Mouse (Mus musculus) ovary, postnatal 14 days (tissue): ENCODE data around the gene Urm1.
A peak's percentile ranks its signal among the peaks of the same experiment; 100 is the strongest.
"Not testable (repeated sequence)": the region's sequence is repeated elsewhere in the genome, so short reads cannot be mapped to it uniquely, and the experiment has no call there.

Source experiments
- DNase-seq: peaks from one replicate; pipeline ENCODE4 v3.0.0; 2022; ENCODE audit warnings: low spot score

Urm1 gene

DNA sequence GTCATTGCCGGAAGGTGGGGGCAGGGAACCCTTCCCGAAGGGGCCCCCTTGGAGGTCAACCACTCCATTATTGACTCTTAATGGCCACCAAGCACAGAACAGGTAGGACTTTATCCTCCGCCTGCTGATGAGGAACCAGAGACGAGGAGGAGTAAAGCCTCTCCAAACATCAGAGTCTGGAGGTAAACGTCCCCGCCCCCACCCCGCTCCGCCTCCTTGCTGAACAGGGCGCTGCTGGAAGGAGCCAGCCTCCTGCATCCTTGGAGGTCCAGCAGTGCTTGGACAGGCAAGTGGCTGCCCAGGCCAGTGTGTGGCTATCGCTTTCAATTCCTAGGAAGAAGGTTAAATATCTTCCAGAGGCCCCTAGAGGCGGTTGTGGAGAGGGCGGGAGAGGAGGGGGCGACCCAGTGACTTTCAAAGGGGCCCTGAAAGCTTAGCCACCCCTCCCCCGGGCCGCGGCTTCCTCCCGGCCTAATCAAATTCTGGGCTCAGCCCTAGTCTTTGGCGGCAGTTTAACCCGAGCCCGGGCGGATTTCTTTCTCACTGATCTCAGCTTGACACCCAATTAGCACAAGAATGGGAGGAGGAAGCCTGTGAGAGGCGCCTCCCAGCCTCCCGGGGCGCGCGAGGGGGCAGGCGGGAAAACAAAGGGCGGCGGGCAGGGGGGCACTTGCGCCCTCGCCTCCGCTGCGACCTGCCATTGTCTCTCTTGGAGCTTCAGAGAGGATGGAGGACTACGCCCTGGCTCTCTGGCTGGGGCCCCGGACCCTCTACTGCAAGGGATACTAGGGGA is at the start of gene Urm1:
Urm1 (plus strand) TSS at position 51 of the 793 bp plus-strand sequence.
- peak; percentile 57 for DNase-seq

DNA sequence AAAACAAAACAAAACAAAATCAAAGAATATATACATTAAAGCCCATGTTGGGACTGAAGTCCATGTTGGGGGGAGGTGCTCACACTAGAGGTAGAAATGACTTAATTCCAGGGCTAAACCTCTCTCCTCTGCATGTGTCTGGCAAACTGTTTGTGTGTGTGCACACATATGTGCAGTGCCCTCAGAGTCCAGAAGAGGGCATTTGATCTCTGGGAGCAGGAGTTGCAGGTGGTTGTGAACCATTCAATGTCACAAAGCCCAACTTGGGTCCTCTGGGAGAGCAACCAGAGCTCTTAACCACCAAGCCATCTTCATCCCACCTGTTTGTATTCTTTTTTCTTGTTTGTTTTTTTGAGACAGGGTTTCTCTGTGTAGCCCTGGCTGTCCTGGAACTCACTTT is 49.7 kb upstream of the Urm1 start:
- no peak for DNase-seq

- no peak for DNase-seq
Observed at GRCm38 (mm10) chr2:29771611-29772461, 48.0 kb upstream of the Urm1 start.

GRCm38 (mm10) chr2:29773323-29773722 is 46.6 kb upstream of the Urm1 start:
- DNase-seq = no peak

DNA sequence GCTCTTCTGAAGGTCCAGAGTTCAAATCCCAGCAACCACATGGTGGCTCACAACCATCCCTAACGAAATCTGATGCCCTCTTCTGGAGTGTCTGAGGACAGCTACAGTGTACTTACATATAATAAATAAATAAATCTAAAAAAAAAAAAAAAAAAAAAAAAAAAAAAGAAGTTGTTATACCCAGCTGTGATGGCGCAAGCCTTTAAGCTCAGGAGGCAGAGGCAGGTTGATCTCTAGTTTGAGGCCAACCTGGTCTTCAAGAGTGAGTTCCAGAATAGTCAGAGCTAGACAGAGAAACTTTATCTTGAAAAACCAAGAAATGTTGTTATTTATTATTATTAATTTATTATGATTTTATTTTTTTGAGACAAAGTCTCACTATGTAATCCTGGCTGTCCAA is 38.6 kb upstream of the Urm1 start:
- not testable (repeated sequence) for DNase-seq

DNA sequence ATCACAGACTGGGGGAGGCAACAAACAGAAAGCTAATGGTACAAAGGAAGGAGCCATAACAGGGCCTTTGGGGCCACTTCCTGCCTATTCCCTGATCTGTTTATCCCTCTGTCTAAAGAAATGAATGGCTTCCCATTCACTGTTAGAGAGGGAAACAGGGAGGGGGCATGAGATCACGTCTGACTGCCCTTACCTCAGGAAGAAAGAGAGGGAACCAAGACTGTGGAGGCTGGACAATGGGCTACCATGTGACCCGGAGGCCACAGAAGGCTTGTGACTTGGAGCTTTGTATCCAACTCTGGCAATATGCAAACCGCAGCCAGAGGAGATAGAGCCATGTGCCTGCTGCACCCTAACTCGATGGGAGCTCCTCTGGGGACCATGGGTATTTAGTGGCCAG is 35.6 kb upstream of the Urm1 start:
- DNase-seq = no peak

- peak; percentile 83 for DNase-seq
Observed at GRCm38 (mm10) chr2:29787104-29787917, 32.6 kb upstream of the Urm1 start, which contains the start of gene Coq4. Gene Coq4, plus strand, starts transcription at chr2:29787493.

DNA sequence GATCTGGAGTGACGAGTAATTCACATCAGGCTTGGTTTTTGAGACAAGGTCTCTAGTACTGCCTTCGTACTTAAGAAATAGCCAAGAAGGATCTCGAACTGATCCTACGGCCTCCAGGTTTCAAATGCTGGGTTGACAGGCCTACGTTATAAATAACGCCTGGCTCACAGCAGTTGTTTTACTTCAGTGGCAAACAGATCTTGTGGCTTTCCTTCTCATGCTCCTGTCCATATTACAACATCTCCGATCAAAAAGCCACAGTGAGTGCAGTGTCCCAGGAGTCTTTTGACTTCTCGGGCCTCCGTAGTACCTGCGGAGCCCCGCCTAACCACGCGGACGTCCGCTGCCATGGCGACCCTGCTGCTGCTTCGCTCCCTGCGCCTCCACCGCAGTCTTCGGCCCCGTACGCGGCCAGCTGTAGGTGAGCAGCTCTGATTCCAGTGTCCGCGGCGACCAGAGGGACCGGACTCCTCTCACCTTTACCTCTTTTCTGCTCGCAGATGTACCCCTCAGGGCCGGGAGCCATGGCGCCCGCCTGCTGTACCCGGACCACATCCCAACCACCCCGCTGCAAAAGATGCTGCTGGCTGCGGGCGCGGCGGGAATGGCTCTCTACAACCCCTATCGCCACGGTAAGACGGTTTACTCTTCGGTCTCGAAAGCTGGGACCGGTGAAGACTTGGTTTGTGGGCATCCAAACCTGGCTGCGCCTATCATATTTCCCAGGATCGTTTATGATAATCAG is 31.8 kb upstream of the Urm1 start, which contains the start of gene Trub2:
Trub2 (minus strand) TSS at position 566 of the 745 bp plus-strand sequence.
- DNase-seq = peak; percentile 68

DNA sequence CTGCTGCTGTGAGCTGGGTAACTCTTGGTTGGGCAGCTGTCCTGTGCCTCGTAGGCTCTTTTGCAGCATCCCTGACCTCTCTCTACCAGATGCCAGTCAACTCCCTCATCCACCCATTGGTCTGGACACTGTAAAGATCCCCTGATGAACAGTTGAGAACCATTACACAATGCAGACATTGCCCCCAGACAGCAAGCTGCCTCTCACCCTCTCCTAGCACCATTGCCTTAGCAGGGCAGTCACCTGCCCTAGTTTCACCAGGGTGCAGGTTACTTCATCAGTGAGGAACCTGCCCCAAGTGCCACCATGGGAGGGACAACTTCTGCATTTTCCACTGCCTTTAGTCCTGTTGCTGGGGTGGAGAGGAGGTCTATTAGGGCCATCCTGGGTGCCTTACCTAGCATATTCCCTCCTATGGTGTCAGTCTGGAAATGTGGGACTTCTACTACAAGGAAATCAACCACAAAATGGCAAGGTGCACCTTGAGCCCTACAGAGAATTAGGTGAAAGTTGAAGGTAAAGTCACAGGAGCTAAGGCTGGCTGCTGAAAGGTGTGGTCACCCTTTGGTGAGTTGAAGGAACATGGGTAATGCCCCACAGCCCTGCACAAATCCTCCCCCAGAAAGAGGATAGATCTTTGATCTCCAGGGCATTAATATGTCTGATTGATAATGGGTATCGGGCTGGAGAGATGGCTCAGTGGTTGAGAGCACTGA is 26.9 kb upstream of the Urm1 start:
- DNase-seq = no peak

DNA sequence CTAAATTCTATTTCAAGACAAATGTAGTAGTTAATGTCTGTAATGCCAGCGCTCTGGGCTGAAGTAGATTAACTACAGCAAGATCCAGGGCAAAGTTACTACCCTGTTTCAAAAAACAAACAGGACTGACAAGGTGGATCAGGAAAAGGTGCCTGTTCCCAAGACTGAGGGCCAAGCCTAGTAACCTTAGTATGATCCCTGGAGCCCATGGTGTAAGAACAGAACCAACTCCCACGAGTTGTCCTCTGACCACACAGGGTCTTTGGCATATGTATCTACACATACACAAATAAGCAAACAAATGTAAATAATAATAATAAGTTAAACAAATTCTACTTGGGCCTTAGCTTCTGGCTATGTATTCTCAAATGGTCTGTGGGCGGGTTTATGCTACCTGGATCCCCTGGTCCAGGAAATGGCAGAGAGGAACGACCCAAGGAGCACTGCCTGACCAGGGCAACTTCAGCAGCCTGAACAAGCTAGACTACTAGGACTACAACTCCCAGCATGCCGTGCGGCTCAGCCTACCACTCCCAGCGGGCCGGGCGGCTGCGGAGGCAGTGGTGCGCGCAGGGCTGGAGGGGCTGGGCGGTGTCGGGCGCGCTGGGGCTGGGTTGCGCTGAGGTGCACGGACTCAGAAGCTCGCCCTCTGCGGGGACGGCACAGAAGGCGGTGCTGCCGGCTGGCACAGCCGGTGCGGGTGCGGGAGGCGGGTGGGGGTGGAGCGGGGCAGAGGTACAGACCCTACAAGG is 17.6 kb upstream of the Urm1 start, which contains the start of gene Slc27a4:
Slc27a4 (plus strand) TSS at position 560 of the 752 bp plus-strand sequence.
- peak; percentile 91 for DNase-seq

DNA sequence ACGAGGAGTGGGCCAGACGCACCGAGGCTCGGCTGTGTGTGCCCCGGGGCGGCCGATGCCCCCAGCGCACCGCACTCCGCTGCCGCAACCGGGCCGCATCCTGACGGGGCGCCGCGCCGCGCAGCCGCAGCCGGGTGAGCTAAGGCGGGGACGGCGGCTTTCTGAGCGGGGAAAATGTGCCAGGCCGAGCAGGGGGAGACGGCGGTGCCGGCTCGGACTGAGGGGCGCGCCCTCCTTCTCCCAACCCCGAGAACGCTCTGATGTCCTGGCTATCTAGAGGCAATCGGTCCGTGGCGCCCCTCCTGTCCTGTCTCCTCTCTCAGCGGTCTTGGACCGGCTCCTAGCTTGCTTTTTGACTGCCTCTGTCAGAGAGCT is 17.1 kb upstream of the Urm1 start:
- no peak for DNase-seq

- DNase-seq = no peak
Observed at GRCm38 (mm10) chr2:29803400-29803831, 16.5 kb upstream of the Urm1 start.

DNA sequence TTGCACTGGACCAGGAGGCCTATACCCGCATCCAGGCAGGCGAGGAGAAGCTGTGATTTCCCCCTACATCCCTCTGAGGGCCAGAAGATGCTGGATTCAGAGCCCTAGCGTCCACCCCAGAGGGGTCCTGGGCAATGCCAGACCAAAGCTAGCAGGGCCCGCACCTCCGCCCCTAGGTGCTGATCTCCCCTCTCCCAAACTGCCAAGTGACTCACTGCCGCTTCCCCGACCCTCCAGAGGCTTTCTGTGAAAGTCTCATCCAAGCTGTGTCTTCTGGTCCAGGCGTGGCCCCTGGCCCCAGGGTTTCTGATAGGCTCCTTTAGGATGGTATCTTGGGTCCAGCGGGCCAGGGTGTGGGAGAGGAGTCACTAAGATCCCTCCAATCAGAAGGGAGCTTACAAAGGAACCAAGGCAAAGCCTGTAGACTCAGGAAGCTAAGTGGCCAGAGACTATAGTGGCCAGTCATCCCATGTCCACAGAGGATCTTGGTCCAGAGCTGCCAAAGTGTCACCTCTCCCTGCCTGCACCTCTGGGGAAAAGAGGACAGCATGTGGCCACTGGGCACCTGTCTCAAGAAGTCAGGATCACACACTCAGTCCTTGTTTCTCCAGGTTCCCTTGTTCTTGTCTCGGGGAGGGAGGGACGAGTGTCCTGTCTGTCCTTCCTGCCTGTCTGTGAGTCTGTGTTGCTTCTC is 4.0 kb upstream of the Urm1 start:
- no peak for DNase-seq

GRCm38 (mm10) chr2:29817426-29818232 is 2.2 kb upstream of the Urm1 start:
- DNase-seq = peak; percentile 81

DNA sequence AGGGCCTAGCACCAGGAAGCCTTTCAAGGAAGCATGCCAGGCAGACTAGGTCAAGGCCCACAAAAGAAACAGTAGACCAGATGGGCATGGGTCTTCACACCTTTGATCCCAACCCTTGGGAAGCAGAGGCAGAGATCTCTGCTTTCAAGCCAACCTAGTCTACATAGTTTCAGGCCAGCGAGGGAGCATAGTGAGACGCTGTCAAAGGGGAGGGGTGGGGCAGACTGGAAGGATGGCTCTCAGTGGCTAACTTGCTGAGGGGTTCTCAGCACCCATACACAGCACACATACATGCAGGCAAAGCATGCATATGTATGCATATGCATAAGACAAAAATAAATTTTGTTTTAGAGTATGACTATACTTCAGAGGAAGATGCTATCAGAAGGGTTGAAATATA is 512 bp upstream of the Urm1 start:
- no peak for DNase-seq

DNA sequence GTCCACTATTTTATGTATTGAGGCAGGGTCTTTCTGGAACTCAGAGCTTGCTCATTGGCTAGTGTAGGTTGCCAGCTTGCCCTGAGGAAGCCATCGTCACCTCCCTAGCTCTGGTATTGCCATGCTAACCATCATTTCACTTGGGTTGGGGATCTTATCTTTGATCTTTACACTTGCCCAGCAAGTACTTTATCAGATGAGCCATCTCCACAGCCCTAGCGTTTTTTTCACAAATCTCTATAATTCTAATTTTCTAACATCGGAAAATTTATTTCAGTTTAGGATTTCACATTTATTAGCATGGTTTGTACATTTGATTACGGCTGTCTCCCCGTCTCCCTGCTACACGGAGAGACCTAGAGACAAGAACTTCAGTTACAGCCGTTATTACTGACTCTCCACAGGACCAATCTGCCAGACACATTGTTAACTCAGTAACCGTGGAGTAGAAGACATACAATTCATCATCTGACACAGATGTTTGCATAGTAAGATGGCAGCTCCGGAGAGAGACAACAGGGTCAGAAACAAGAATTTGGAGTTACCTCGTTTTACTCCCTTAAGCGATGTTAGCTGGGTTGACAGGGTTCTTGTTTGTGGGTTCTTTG is 6.5 kb downstream of the Urm1 start:
- no peak for DNase-seq

GRCm38 (mm10) chr2:29826926-29827708 is 7.2 kb downstream of the Urm1 start:
- peak; percentile 85 for DNase-seq
